Comparison of ENCODE assay signal across 26 mouse cellular contexts in the genomic region with DNA sequence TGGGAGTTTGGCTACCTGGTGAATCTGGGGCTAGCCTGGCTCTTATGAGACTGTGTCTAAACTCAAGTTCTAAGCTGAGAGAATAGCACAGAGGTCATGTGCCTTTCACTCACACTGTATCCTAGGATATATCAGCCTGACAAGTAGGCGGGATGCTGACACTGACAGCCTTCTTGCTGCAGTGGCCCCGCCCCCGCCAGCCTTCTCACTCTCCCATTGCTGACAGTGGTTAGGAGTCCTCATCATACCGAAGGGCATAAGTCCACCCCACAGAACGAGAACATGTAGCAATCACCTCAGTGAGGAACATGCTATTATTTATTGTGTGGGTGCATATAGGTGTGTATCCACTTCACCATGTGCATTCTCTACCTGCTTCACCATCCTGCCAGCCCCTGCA.
DNase-seq lines count a peak whose midpoint lies in the region; ATAC-seq and TF ChIP-seq lines count a peak whose summit lies in the region.
"Had no signal": no experiment of that assay in that cellular context is flagged by ENCODE, and none has a peak within 500 bp of the region (broad histone marks: within the 10 kb centered on the region; RNA-seq: fewer than 3 reads in every experiment).

No protein-coding gene starts in this region.

- WGBS in liver, postnatal 0 days (ENCODE audit: insufficient replicate concordance): 65% methylated on average over 5 of the region's 5 CpGs
- WGBS in liver, embryonic 11.5 days: 84% methylated on average over 5 of the region's 5 CpGs
- WGBS in intestine, postnatal 0 days: 73% methylated on average over 5 of the region's 5 CpGs

- no peak overlapping the region for H3K9ac ChIP-seq in liver, postnatal 0 days (replicated peaks)
- H3K9ac ChIP-seq in liver, embryonic 11.5 days (ENCODE audit: low read depth, low read length): no peak overlapping the region
- H3K9ac ChIP-seq in intestine, postnatal 0 days (ENCODE audit: low read depth, low read length): no peak overlapping the region
- H3K9ac ChIP-seq: embryonic facial prominence, embryonic 13.5 days; forebrain, embryonic 13.5 days; hindbrain, embryonic 15.5 days; neural tube, embryonic 12.5 days had no signal

- no peaks in the 10 kb centered on the region for H3K27me3 ChIP-seq in liver, postnatal 0 days (ENCODE audit: insufficient read depth, low read length)
- no peaks in the 10 kb centered on the region for H3K27me3 ChIP-seq in liver, embryonic 11.5 days (replicated peaks; ENCODE audit: control insufficient read depth, insufficient read depth, low read length)
- H3K27me3 ChIP-seq in intestine, postnatal 0 days (replicated peaks; ENCODE audit: control insufficient read depth, insufficient read depth, low read length): no peaks in the 10 kb centered on the region
- H3K27me3 ChIP-seq: embryonic facial prominence, embryonic 13.5 days; forebrain, embryonic 13.5 days; hindbrain, embryonic 15.5 days; neural tube, embryonic 12.5 days had no signal

- H3K4me1 ChIP-seq in liver, postnatal 0 days (ENCODE audit: insufficient read depth): no peaks in the 10 kb centered on the region
- no peaks in the 10 kb centered on the region for H3K4me1 ChIP-seq in liver, embryonic 11.5 days (replicated peaks; ENCODE audit: control insufficient read depth, insufficient read depth, low read length)
- no peaks in the 10 kb centered on the region for H3K4me1 ChIP-seq in intestine, postnatal 0 days (replicated peaks; ENCODE audit: control insufficient read depth, insufficient read depth, low read length)
- H3K4me1 ChIP-seq: embryonic facial prominence, embryonic 13.5 days; forebrain, embryonic 13.5 days; hindbrain, embryonic 10.5 days; hindbrain, embryonic 15.5 days; neural tube, embryonic 12.5 days had no signal

- H3K4me2 ChIP-seq in liver, postnatal 0 days (ENCODE audit: low read depth, low read length): no peak overlapping the region
- H3K4me2 ChIP-seq in liver, embryonic 11.5 days: no peak overlapping the region
- no peak overlapping the region for H3K4me2 ChIP-seq in intestine, postnatal 0 days (replicated peaks; ENCODE audit: low read depth)
- H3K4me2 ChIP-seq: embryonic facial prominence, embryonic 13.5 days; forebrain, embryonic 13.5 days; hindbrain, embryonic 15.5 days; midbrain, embryonic 11.5 days; neural tube, embryonic 12.5 days had no signal

- DNase-seq in kidney, postnatal 10 days: peak; percentile 24
- DNase-seq in kidney, adult 11 months: no peak
- DNase-seq in liver, postnatal 0 days: peak; percentile 30
- DNase-seq in liver, embryonic 11.5 days (ENCODE audit: low spot score): no peak
- no peak for DNase-seq in ovary, postnatal 14 days (ENCODE audit: low spot score)
- DNase-seq: adrenal gland, postnatal 25 days; cerebellum, adult 11-12 months; cerebellum, postnatal 10 days; gastrocnemius, postnatal 10 days; left cerebral cortex, postnatal 4 days; lung, adult 18-20 months; right cerebral cortex, postnatal 14 days; thymus, postnatal 14 days had no signal

- peak; percentile 82 for ATAC-seq in liver, postnatal 0 days
- ATAC-seq in liver, embryonic 11.5 days (replicated peaks; ENCODE audit: low FRiP score): no peak
- peak; percentile 37; the same call in 1 of the 2 replicates for ATAC-seq in erythroblast, adult 5-6 weeks (replicated peaks; ENCODE audit: low FRiP score, poor library complexity, severe bottlenecking)
- peak; percentile 80 for ATAC-seq in intestine, postnatal 0 days
- ATAC-seq: CD4-positive, CD25-positive, alpha-beta regulatory T cell, adult 4 months; forebrain, embryonic 13.5 days; inflammation-experienced regulatory T-cells, adult 6 months; lung, postnatal 0 days had no signal

- peaks cover 78% of the 10 kb centered on the region for H3K36me3 ChIP-seq in liver, postnatal 0 days (replicated peaks; ENCODE audit: insufficient read depth, low read length)
- peaks cover 44% of the 10 kb centered on the region for H3K36me3 ChIP-seq in liver, embryonic 11.5 days (ENCODE audit: control insufficient read depth, insufficient read depth, low read length)
- peaks cover 65% of the 10 kb centered on the region for H3K36me3 ChIP-seq in intestine, postnatal 0 days (ENCODE audit: control insufficient read depth, insufficient read depth)

- no peak for TF ChIP-seq CTCF in liver, postnatal 0 days (IDR thresholded peaks at IDR 0.05; ENCODE audit: low read depth)
- TF ChIP-seq CTCF in intestine, postnatal 0 days (IDR thresholded peaks at IDR 0.05; ENCODE audit: low read depth): no peak

- no peak for TF ChIP-seq EP300 in liver, postnatal 0 days (IDR thresholded peaks at IDR 0.05; ENCODE audit: low read depth)

- H3K9me3 ChIP-seq in liver, postnatal 0 days (ENCODE audit: low read length): no peaks in the 10 kb centered on the region
- H3K9me3 ChIP-seq in liver, embryonic 11.5 days (ENCODE audit: control insufficient read depth, low read length): no peaks in the 10 kb centered on the region
- no peaks in the 10 kb centered on the region for H3K9me3 ChIP-seq in intestine, postnatal 0 days (ENCODE audit: control insufficient read depth)
- H3K9me3 ChIP-seq: embryonic facial prominence, embryonic 13.5 days; forebrain, embryonic 13.5 days; hindbrain, embryonic 10.5 days; hindbrain, embryonic 15.5 days; neural tube, embryonic 12.5 days had no signal

- H3K4me3 ChIP-seq in liver, postnatal 0 days (ENCODE audit: low read depth, low read length): no peak overlapping the region
- no peak overlapping the region for H3K4me3 ChIP-seq in liver, embryonic 11.5 days (ENCODE audit: low read depth, low read length)
- H3K4me3 ChIP-seq in intestine, postnatal 0 days (ENCODE audit: low read depth, low read length): no peak overlapping the region
- H3K4me3 ChIP-seq: embryonic facial prominence, embryonic 13.5 days; erythroblast, embryonic 14.5 days; forebrain, embryonic 13.5 days; hindbrain, embryonic 10.5 days; hindbrain, embryonic 15.5 days; myocyte; neural tube, embryonic 12.5 days had no signal

- no peak overlapping the region for H3K27ac ChIP-seq in liver, postnatal 0 days (ENCODE audit: low read depth)
- no peak overlapping the region for H3K27ac ChIP-seq in liver, embryonic 11.5 days (ENCODE audit: low read depth, low read length)
- H3K27ac ChIP-seq in intestine, postnatal 0 days (ENCODE audit: low read depth, low read length): no peak overlapping the region
- H3K27ac ChIP-seq: embryonic facial prominence, embryonic 13.5 days; forebrain, embryonic 13.5 days; hindbrain, embryonic 10.5 days; hindbrain, embryonic 15.5 days; neural tube, embryonic 12.5 days had no signal

Comparison
In these comparisons a context has a peak if more than half of its experiments do, and no peak if none do; other contexts are left out.
1. DNase-seq: peak in kidney, postnatal 10 days (single experiment) and liver, postnatal 0 days (single experiment); none in kidney, adult 11 months (single experiment), liver, embryonic 11.5 days (single experiment) and ovary, postnatal 14 days (single experiment).